Mouse (Mus musculus): ENCODE results near the gene Sh2d6.

DNA sequence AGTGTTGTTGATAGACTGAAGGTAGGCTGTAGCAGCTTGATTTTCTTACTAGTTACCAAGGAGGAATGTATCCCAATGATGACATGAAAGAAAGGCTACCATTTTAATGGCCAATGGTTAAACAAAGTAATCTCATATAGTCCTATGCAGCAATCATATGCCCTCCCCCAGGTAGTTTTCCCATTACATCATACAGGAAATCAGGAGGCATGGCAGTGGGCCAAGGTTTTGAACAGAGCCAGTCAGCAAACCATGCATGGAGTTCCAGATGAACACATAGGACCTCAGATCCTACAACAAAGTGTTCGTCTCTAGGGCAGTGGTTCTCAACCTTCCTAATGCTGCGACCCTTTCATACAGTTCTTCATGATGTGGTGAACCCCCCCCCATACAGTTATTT, 17.6 kb downstream of the Sh2d6 start:
- no peak for TF ChIP-seq CTCF (IDR thresholded peaks at IDR 0.05; ENCODE audit: borderline replicate concordance, control insufficient read depth, extremely low read depth, insufficient read depth, low read length, poor library complexity)
- TF ChIP-seq POLR2A (IDR thresholded peaks at IDR 0.05; ENCODE audit: control insufficient read depth, extremely low read depth, insufficient read depth, low read length, poor library complexity): no peak

Measured in thymus, adult 2 months (tissue).